Mouse (Mus musculus) hindbrain, embryonic 10.5 days (tissue): ENCODE data around the gene Rgl2. TPM values are rescaled to one million over a fixed set of nuclear protein-coding genes. Genes with fewer than 3 reads are reported as not detected.
"Not testable (repeated sequence)": the region's sequence is repeated elsewhere in the genome, so short reads cannot be mapped to it uniquely, and the experiment has no call there.

Experiments
- DNase-seq: peaks from one replicate; pipeline ENCODE4 v3.0.0-alpha.2; 2017; ENCODE audit warnings: low spot score
- H3K27ac ChIP-seq: fragments of 300-500 bp; sonication (generic); 2 replicates; pipeline ENCODE4 v1.5.1; 2016; ENCODE audit warnings: mild to moderate bottlenecking, moderate library complexity
- H3K27me3 ChIP-seq: fragments of 300-500 bp; sonication (generic); 2 replicates; pipeline ENCODE4 v1.6.1; 2016; ENCODE audit warnings: mild to moderate bottlenecking; ENCODE audit not compliant: poor library complexity, insufficient read depth, severe bottlenecking
- H3K36me3 ChIP-seq: fragments of 300-500 bp; sonication (generic); 2 replicates; pipeline ENCODE4 v1.6.1; 2016; ENCODE audit warnings: mild to moderate bottlenecking, moderate library complexity
- H3K4me1 ChIP-seq: fragments of 300-500 bp; sonication (generic); replicated peaks from 2 replicates; pipeline ENCODE4 v1.6.1; 2016; ENCODE audit warnings: mild to moderate bottlenecking
- H3K4me3 ChIP-seq: fragments of 300-500 bp; sonication (generic); 2 replicates; pipeline ENCODE4 v1.5.1; 2016; ENCODE audit warnings: mild to moderate bottlenecking, moderate library complexity
- H3K9me3 ChIP-seq: fragments of 300-500 bp; sonication (generic); 2 replicates; pipeline ENCODE4 v1.6.1; 2016; ENCODE audit warnings: mild to moderate bottlenecking, moderate library complexity
- WGBS: fragments of 180-500 bp; shearing (Covaris S2); methylation state at CpG from one replicate; pipeline ENCODE4 v1.1.7; 2016; 5-methylcytosine and 5-hydroxymethylcytosine counted together
- polyA plus RNA-seq: library from polyadenylated mRNA; unstranded; fragments of >200 nt; fragmentation: Nextera tagmentation; extraction: Ambion mirVana; gene quantifications from 2 replicates; pipeline ENCODE4 v1.2.1, GENCODE M21; 2016

Rgl2 gene
- polyA plus RNA-seq: 45.2 and 55.7 TPM in 2 replicates

GRCm38 (mm10) chr17:33929371-33930279 lies at the start of gene Rgl2:
TSS of gene Rgl2 (plus strand) at chr17:33929543.
- peak within 1 kb of the TSS; percentile 87 for H3K4me3 ChIP-seq
- under 1% methylated on average over 80 of the region's 80 CpGs for WGBS
- peaks cover 43% of the 10 kb centered on the region for H3K4me1 ChIP-seq
- peak; percentile 95 for DNase-seq
- peak within 1 kb of the TSS; percentile 95 for H3K27ac ChIP-seq
- H3K9me3 ChIP-seq: no peaks in the 10 kb centered on the region
- peaks cover 5% of the 10 kb centered on the region; the same call in 1 of the 2 replicates for H3K27me3 ChIP-seq
- H3K36me3 ChIP-seq: peaks cover 59% of the 10 kb centered on the region

- H3K36me3 ChIP-seq: peaks cover 74% of the 10 kb centered on the region
- H3K27ac ChIP-seq: not testable (repeated sequence)
- WGBS: 90% methylated on average over 10 of the region's 11 CpGs
Observed at GRCm38 (mm10) chr17:33884320-33884719, 45.0 kb upstream of the Rgl2 start.

GRCm38 (mm10) chr17:33887802-33888201 lies 41.5 kb upstream of the Rgl2 start:
- H3K27ac ChIP-seq, H3K27me3 ChIP-seq, DNase-seq, H3K9me3 ChIP-seq, H3K4me3 ChIP-seq: not testable (repeated sequence)
- 85% methylated on average over 2 of the region's 2 CpGs for WGBS
- H3K4me1 ChIP-seq: peaks cover 18% of the 10 kb centered on the region
- peaks cover 42% of the 10 kb centered on the region for H3K36me3 ChIP-seq

More at GRCm38 (mm10) chr17:33884320-33884719, 45.0 kb upstream of the Rgl2 start:
- not testable (repeated sequence) for DNase-seq, H3K9me3 ChIP-seq, H3K4me3 ChIP-seq, H3K27me3 ChIP-seq
- H3K4me1 ChIP-seq: peaks cover 17% of the 10 kb centered on the region

GRCm38 (mm10) chr17:33888230-33888629 lies 41.1 kb upstream of the Rgl2 start:
- H3K27me3 ChIP-seq, H3K27ac ChIP-seq, H3K9me3 ChIP-seq, DNase-seq: not testable (repeated sequence)
- peaks cover 38% of the 10 kb centered on the region for H3K36me3 ChIP-seq
- H3K4me1 ChIP-seq: peaks cover 18% of the 10 kb centered on the region
- H3K4me3 ChIP-seq: peak overlapping the region; percentile 18; the same call in 1 of the 2 replicates

- not testable (repeated sequence) for H3K9me3 ChIP-seq, DNase-seq, H3K27me3 ChIP-seq
- Histone ChIP-seq H3K27ac (peak overlapping the region; percentile 93), H3K36me3 (peaks cover 21% of the 10 kb centered on the region), H3K4me3 (peak overlapping the region; percentile 70), H3K4me1 (peaks cover 18% of the 10 kb centered on the region)
- under 1% methylated on average over 44 of the region's 44 CpGs for WGBS
Observed at GRCm38 (mm10) chr17:33889941-33890532, 39.3 kb upstream of the Rgl2 start.

- WGBS: under 1% methylated on average over 49 of the region's 49 CpGs
- Histone ChIP-seq H3K36me3 (peaks cover 15% of the 10 kb centered on the region), H3K9me3 (no peaks in the 10 kb centered on the region), H3K27ac (peak within 1 kb of the TSS; percentile 93), H3K4me1 (peaks cover 18% of the 10 kb centered on the region), H3K27me3 (no peaks in the 10 kb centered on the region), H3K4me3 (peak within 1 kb of the TSS; percentile 70)
- DNase-seq: peak; percentile 100
Observed at GRCm38 (mm10) chr17:33890533-33891059, 38.7 kb upstream of the Rgl2 start, which contains the start of gene Kifc1. TSS of gene Kifc1 (minus strand) at chr17:33890661.

- 67% methylated on average over 2 of the region's 2 CpGs for whole genome bisulfite sequencing
- H3K4me3 ChIP-seq: no peak overlapping the region
Observed at GRCm38 (mm10) chr17:33891357-33891756, 38.0 kb upstream of the Rgl2 start.

GRCm38 (mm10) chr17:33891892-33892291 lies 37.5 kb upstream of the Rgl2 start:
- H3K9me3 ChIP-seq, H3K4me3 ChIP-seq, H3K27me3 ChIP-seq, DNase-seq, H3K27ac ChIP-seq, H3K36me3 ChIP-seq: not testable (repeated sequence)
- H3K4me1 ChIP-seq: peaks cover 18% of the 10 kb centered on the region
- WGBS: 66% methylated on average over 6 of the region's 6 CpGs

More at GRCm38 (mm10) chr17:33891357-33891756, 38.0 kb upstream of the Rgl2 start:
- H3K36me3 ChIP-seq: peaks cover 8% of the 10 kb centered on the region
- H3K9me3 ChIP-seq: no peaks in the 10 kb centered on the region
- H3K27me3 ChIP-seq: no peaks in the 10 kb centered on the region
- H3K27ac ChIP-seq: no peak overlapping the region
- DNase-seq: no peak
- H3K4me1 ChIP-seq: peaks cover 18% of the 10 kb centered on the region

GRCm38 (mm10) chr17:33892429-33892828 lies 36.9 kb upstream of the Rgl2 start:
- no peak for DNase-seq
- Histone ChIP-seq H3K4me3 (no peak overlapping the region), H3K36me3 (no peaks in the 10 kb centered on the region), H3K4me1 (peaks cover 18% of the 10 kb centered on the region), H3K9me3 (no peaks in the 10 kb centered on the region), H3K27me3 (no peaks in the 10 kb centered on the region), H3K27ac (no peak overlapping the region)
- WGBS: 18% methylated on average over 7 of the region's 7 CpGs

- H3K4me1 ChIP-seq: peaks cover 14% of the 10 kb centered on the region
- H3K27me3 ChIP-seq, H3K4me3 ChIP-seq, H3K36me3 ChIP-seq, H3K27ac ChIP-seq, DNase-seq, H3K9me3 ChIP-seq: not testable (repeated sequence)
- 73% methylated on average over 4 of the region's 4 CpGs for WGBS
Observed at GRCm38 (mm10) chr17:33893011-33893410, 36.3 kb upstream of the Rgl2 start.

- WGBS: 41% methylated on average over 6 of the region's 6 CpGs
- Histone ChIP-seq H3K4me3 (no peak overlapping the region), H3K27ac (no peak overlapping the region), H3K36me3 (no peaks in the 10 kb centered on the region), H3K4me1 (no peaks in the 10 kb centered on the region), H3K27me3 (no peaks in the 10 kb centered on the region), H3K9me3 (no peaks in the 10 kb centered on the region)
- DNase-seq: peak; percentile 47
Observed at GRCm38 (mm10) chr17:33897114-33897794, 32.1 kb upstream of the Rgl2 start.

- not testable (repeated sequence) for H3K27me3 ChIP-seq, H3K9me3 ChIP-seq, H3K27ac ChIP-seq, H3K4me1 ChIP-seq, DNase-seq, H3K4me3 ChIP-seq, H3K36me3 ChIP-seq
- WGBS: 80% methylated on average over 4 of the region's 4 CpGs
Observed at GRCm38 (mm10) chr17:33898193-33898592, 31.1 kb upstream of the Rgl2 start.
